Mouse (Mus musculus) left cerebral cortex, postnatal 25 days (tissue): ENCODE results near the gene P2ry14. TPM values are rescaled to one million over a fixed set of nuclear protein-coding genes. Genes with fewer than 3 reads are reported as not detected.

Experiments
- DNase-seq, 2 experiments: peaks; one replicate each; pipeline ENCODE4 v3.0.0; 2022; ENCODE audit warnings: low spot score in 2 of 2, mixed read lengths in 1 of 2
- intact Hi-C: fragments of 180-260 bp; cut with DNase I; formaldehyde crosslinking; loops from one replicate; pipeline ENCODE4 v1.15.1; 2025
- total RNA-seq, 2 experiments: library from RNA; stranded (reverse); gene quantifications; 2 replicates each; pipeline ENCODE4 v1.2.3; 2021

The P2ry14 gene
- total RNA-seq, 2 experiments from 2014 or later: 2.3 to 2.4 TPM

DNA sequence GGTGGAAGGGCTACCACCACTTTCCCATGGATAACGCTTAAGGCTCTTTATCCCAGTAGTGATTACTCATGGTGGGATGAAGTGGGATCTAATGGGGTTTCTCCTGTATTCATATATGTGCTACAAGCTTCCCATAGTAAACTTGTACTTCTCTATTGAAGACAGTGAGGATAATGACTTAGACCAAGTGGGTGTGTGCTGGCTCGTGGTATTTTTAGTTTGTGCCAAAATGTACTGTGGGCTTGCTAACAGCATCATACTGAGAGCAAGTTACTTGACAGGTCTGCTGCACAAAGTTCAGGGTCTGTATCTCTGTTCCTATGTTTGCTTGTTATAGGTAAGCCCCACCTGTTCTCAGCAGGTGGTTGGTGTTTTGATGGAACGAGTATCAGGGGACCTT is 87.5 kb downstream of the P2ry14 start:
- intact Hi-C loops: no loop called here
- peak in 1 of 2 experiments; percentile 60 for DNase-seq

Other genes starting within 250 kb of the P2ry14 start
- gene Med12l, start 147.8 kb downstream of the P2ry14 start, total RNA-seq: 10 to 100 TPM; 37.4 to 44.7 TPM
- not detected for gene Gpr171, start 51.8 kb downstream of the P2ry14 start, total RNA-seq
- not detected for gene Gpr87, start 41.5 kb upstream of the P2ry14 start, total RNA-seq
- 10 to 100 TPM; 10.6 to 11.1 TPM for gene P2ry13, start 57.3 kb upstream of the P2ry14 start, total RNA-seq
- 10 to 100 TPM; 50.0 to 51.8 TPM for gene P2ry12, start 109.3 kb upstream of the P2ry14 start, total RNA-seq
- 1 to 10 TPM; 1.9 to 2.5 TPM for gene Igsf10, start 190.8 kb upstream of the P2ry14 start, total RNA-seq